Mouse (Mus musculus) testis, adult 2 months (tissue): ENCODE measurements around the gene Terf2.

Experiments
- CTCF ChIP-seq: fragments of 200-500 bp; IDR thresholded peaks from 2 replicates; pipeline ENCODE4 v1.5.1; 2012; ENCODE audit warnings: low read depth, mild to moderate bottlenecking, inconsistent platforms, low read length, moderate library complexity; ENCODE audit not compliant: control insufficient read depth, insufficient read depth, insufficient replicate concordance
- POLR2A ChIP-seq: fragments of 200-500 bp; IDR thresholded peaks from 2 replicates; pipeline ENCODE4 v1.6.1; 2012; ENCODE audit warnings: low read depth, mild to moderate bottlenecking, inconsistent platforms, low read length, moderate library complexity; ENCODE audit not compliant: control insufficient read depth

- TF ChIP-seq CTCF (no peak), POLR2A (no peak)
These were observed 41.2 kb upstream of the Terf2 start for GRCm38 (mm10) chr8:107137591-107137990.
